Mouse (Mus musculus) cerebellum, adult 2 months (tissue): Measurements from ENCODE around the gene Pde2a. TPM values are rescaled to one million over a fixed set of nuclear protein-coding genes. Genes with fewer than 3 reads are reported as not detected.

ENCODE experiments used
- DNase-seq, 2 experiments: peaks; one replicate each; pipeline ENCODE4 v3.0.0; 2021
- H3K27ac ChIP-seq: fragments of 200-500 bp; 2 replicates; pipeline ENCODE4 v1.5.1; 2012; ENCODE audit warnings: low read length, control low read depth, inconsistent platforms; ENCODE audit not compliant: insufficient read depth
- H3K27me3 ChIP-seq: fragments of 200-500 bp; 2 replicates; pipeline ENCODE4 v1.6.1; 2012; ENCODE audit warnings: inconsistent platforms, mild to moderate bottlenecking, low read length, moderate library complexity; ENCODE audit not compliant: control insufficient read depth, insufficient read depth
- H3K4me1 ChIP-seq: fragments of 200-500 bp; 2 replicates; pipeline ENCODE4 v1.6.1; 2011; ENCODE audit warnings: low read length; ENCODE audit not compliant: control insufficient read depth, insufficient read depth
- H3K4me3 ChIP-seq: fragments of 200-500 bp; replicated peaks from 2 replicates; pipeline ENCODE3; 2011; ENCODE audit warnings: mild to moderate bottlenecking, low read depth, low read length, control low read depth; ENCODE audit not compliant: insufficient read depth
- CTCF ChIP-seq: fragments of 200-500 bp; IDR thresholded peaks from 2 replicates; pipeline ENCODE4 v1.5.1; 2011; ENCODE audit warnings: low read depth, mild to moderate bottlenecking, control low read depth, low read length, moderate library complexity, borderline replicate concordance; ENCODE audit not compliant: insufficient read depth
- POLR2A ChIP-seq: fragments of 200-500 bp; IDR thresholded peaks from 2 replicates; pipeline ENCODE4 v1.6.1; 2011; ENCODE audit warnings: low read length, control low read depth, borderline replicate concordance; ENCODE audit not compliant: insufficient read depth
- WGBS: fragments of 180-500 bp; shearing (Covaris S2); methylation state at CpG from one replicate; pipeline ENCODE4 v1.1.7; 2018; 5-methylcytosine and 5-hydroxymethylcytosine counted together
- polyA plus RNA-seq: library from polyadenylated mRNA; depleted of rRNA; stranded (reverse); fragments of >200 nt; gene quantifications from 2 replicates; pipeline ENCODE4 v1.2.3, GENCODE M21; 2012

The Pde2a gene
- polyA plus RNA-seq, 1 experiment = 26.6 TPM

DNA sequence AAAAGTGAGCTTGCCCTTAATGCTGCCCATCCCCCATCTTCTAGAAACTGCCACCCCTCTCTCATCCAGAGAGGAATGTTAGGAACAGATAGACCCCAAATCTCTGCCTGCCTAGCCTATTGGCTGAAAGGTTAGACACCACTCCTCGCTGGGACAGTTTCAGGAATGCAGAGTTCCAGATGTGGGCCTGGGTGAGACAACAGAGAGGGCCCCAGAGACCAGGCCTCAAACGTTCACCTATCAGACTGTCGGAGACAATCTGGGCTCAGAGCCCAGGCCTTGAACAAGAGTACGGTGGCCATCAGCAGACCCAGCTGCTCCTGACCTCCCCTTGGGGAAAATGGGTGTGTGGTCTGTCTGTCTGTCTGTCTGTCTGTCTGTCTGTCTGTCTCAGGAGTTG is 28.5 kb upstream of the Pde2a start:
- no peak overlapping the region for H3K27ac ChIP-seq
- H3K4me1 ChIP-seq = no peaks in the 10 kb centered on the region
- DNase-seq = no peak
- 42% methylated on average over 4 of the region's 4 CpGs for WGBS
- no peak overlapping the region for H3K4me3 ChIP-seq
- no peaks in the 10 kb centered on the region for H3K27me3 ChIP-seq
- TF ChIP-seq CTCF (no peak), POLR2A (no peak)

DNA sequence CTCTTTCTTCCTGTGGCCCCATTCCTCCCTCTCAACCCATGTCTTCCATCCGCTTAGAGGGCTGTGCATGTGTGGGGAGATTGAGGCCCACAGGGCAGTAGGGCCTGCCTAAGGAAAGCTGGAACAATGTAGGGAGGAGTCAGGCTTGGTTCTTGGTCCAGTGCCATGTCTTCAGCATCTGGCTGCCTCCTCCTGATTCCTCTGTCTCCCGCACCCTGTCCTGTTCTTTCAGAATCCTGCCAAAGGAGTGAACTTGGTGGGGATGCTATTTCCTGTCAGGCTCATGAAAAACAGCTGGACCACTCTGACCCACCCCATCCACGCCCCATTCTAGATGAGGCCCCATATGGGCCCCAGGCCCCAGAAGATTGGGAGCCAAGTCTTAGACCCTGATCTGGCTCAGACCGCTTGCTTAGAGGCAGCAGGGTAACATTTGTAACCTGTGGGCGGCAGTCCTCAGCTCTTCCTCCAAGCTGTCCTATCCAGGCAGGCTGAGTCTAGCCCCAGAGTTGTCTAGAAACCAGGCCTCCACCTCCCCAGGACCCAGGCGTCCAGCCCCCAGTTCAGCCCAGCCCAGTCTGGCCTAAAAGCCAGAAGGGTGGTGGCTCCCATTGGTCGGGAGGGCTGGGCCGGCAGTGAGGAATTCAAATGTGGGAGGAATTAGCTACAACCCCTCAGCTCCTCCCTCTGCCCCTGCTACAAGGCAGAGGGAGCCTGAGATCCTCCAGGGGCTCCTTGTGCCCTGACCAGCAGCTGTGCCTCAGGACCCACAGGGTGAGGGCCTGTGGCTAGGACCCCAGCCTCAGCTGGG is 27.6 kb upstream of the Pde2a start:
- H3K4me3 ChIP-seq = no peak overlapping the region
- TF ChIP-seq POLR2A (no peak), CTCF (no peak)
- H3K4me1 ChIP-seq = no peaks in the 10 kb centered on the region
- DNase-seq = no peak
- H3K27ac ChIP-seq = no peak overlapping the region
- 57% methylated on average over 8 of the region's 8 CpGs for WGBS
- H3K27me3 ChIP-seq = no peaks in the 10 kb centered on the region

DNA sequence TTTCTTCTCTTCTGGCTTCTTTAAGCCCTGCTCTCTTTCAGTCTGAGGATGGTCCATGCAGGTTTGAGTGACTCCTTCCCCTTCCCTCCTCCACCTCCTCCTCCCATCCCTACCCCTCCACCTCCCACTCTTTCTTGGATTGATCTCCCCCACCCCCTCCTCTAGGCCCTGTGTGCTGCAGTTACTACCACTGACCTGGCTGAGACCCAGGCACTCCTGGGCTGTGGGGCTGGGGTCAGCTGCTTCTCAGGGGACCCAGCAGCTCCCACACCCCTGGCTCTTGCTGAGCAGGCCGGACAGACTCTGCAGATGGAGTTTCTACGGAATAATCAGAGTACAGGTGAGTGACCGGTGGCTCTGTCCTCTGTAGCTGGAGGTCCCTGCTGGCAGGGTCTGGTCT is 26.9 kb upstream of the Pde2a start:
- Histone ChIP-seq H3K4me3 (no peak overlapping the region), H3K27me3 (no peaks in the 10 kb centered on the region), H3K4me1 (no peaks in the 10 kb centered on the region), H3K27ac (no peak overlapping the region)
- WGBS = 84% methylated on average over 3 of the region's 3 CpGs
- no peak for DNase-seq
- no peak for TF ChIP-seq POLR2A
- no peak for TF ChIP-seq CTCF

DNA sequence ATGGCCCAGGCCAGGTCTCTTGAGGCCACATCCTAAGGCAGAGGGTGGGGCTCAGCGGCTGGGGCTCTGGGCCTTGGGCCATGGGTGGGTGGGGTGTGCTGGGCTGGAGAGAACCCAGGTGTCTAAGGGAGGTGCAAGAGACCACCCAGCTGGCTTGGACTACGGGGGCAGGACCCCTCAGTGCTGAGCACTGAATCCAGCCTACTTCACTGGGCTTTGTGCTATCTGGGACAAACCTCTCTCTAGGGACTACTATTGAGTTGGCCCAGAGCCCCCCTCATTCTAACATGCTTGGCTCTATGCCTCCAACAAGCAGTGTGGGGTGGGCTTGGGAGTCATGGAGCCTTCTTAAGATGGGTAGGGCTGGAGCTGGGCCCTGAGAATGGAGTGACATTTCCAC is 26.0 kb upstream of the Pde2a start:
- Histone ChIP-seq H3K27ac (no peak overlapping the region), H3K4me3 (no peak overlapping the region), H3K27me3 (no peaks in the 10 kb centered on the region), H3K4me1 (no peaks in the 10 kb centered on the region)
- TF ChIP-seq POLR2A (no peak), CTCF (no peak)
- WGBS = 14% methylated on average over 2 of the region's 2 CpGs
- DNase-seq = no peak

DNA sequence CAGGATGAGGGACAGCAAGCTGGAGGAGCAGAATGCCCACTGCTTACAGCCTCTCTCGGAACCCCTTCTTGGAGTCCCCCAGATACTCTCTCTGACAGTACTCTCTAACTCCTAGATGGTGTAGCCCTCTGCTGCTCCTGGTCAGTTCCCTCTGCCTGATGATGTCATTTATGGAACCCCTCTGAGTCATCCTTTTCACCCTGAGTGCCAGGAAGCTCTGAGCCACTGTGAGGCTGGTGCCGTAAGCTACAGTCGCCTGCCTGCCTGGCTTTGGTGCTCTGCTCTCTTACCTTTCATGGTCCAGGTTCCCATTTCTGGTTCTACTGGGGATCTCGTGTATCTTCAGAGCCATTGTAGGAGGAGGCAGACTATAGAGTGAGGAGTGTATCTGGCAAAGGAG is 24.3 kb upstream of the Pde2a start:
- Histone ChIP-seq H3K27ac (no peak overlapping the region), H3K4me1 (0 out of 2 replicates have a peak, but pooled peaks cover 4% of the 10 kb centered on the region), H3K27me3 (no peaks in the 10 kb centered on the region), H3K4me3 (no peak overlapping the region)
- DNase-seq = no peak
- TF ChIP-seq POLR2A = no peak
- WGBS = 84% methylated on average over 4 of the region's 4 CpGs

DNA sequence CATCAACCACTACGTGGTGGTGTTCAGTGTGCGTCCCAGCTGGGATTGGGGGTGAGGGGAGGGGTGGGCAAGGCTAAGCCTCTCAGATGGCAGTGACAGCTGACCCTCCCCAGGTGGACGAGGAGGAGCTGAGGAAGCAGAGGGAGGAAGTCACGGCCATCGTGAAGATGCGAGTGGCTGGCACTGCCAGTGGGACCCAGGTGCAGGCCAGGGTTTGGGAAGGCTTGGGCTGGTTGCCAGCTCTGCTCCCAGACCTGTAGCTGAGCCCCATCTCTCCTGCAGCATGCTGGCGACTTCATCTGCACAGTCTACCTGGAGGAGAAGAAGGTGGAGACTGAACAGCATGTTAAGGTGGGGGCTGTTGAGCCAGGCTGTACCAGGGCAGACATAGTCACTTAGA is 20.0 kb upstream of the Pde2a start:
- Histone ChIP-seq H3K4me3 (no peak overlapping the region), H3K27ac (no peak overlapping the region), H3K27me3 (no peaks in the 10 kb centered on the region), H3K4me1 (0 out of 2 replicates have a peak, but pooled peaks cover 4% of the 10 kb centered on the region)
- no peak for TF ChIP-seq CTCF
- no peak for TF ChIP-seq POLR2A
- no peak for DNase-seq
- 38% methylated on average over 7 of the region's 7 CpGs for whole genome bisulfite sequencing

DNA sequence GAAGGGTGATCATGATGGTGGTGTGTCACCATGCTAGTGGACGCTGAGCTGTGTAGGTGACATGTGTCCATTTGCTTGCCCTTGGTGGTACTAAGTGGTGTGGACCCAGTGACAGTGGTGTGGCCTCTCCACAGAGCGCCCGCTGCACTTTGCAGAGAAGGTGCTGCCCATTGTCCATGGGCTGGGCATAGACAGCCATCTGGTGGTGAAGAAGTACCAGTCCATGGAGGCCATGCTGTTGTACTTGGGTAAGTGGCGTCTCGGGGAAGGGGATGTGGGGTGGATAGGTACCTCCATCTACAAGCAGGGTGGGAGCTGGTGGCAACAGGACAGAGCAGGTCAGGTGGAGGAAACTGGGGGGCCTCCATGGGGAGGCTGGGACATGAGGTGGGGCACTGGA is 17.7 kb upstream of the Pde2a start:
- H3K27me3 ChIP-seq = no peaks in the 10 kb centered on the region
- no peak for DNase-seq
- H3K27ac ChIP-seq = no peak overlapping the region
- 0 out of 2 replicates have a peak, but pooled peaks cover 4% of the 10 kb centered on the region for H3K4me1 ChIP-seq
- TF ChIP-seq CTCF = no peak; the same call in 1 of the 2 replicates
- TF ChIP-seq POLR2A = no peak
- H3K4me3 ChIP-seq = no peak overlapping the region
- 94% methylated on average over 5 of the region's 5 CpGs for WGBS

DNA sequence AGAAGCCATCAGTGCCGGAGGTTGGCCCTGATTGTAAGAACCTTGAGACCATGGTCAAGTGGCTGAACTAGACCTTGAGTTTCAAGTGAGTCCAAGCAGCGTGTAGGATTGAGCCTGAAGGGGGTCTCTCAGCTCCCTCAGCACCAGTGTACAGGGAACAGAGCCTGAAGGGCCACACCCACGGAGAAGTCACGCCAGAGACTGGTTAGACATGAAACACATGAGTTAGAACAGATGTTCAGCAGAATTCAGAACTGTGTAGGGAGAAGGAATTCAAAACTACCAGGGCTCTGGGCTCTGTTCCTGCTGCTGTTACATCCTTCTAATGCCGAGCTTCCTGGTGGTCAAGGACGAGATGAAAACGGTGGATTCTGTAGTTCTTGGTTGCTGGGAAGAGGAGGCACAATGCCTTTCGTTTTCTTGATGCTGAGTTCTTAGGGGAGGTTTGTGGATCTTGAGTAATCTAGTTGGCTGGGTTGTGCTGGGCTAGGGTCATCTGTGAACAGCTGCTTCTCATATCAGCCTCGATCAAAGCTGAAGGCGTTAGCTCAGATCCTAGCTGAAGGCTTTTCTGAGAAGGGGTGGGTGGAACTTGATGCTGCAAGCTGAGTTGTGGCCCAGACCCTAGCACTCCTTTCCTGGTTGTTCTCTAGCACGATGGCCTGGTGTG is 11.1 kb upstream of the Pde2a start, which contains the start of gene Gm45837:
Gene Gm45837, plus strand, starts transcription at position 620 of the 670 bp plus-strand sequence.
- DNase-seq = no peak
- no peak within 1 kb of the TSS for H3K27ac ChIP-seq
- H3K4me3 ChIP-seq = no peak within 1 kb of the TSS
- no peaks in the 10 kb centered on the region for H3K27me3 ChIP-seq
- H3K4me1 ChIP-seq = no peaks in the 10 kb centered on the region
- 69% methylated on average over 11 of the region's 11 CpGs for WGBS
- TF ChIP-seq CTCF (no peak), POLR2A (no peak)
